Mouse (Mus musculus) erythroblast, embryonic 14.5 days (primary cell): ENCODE measurements at regions not wholly inside any gene's neighbourhood (a gene's known extent, or its start where the extent isn't known, plus 50 kb on each side); places are given as distances from the start of the nearest gene placed in this dataset.
"Not testable (repeated sequence)": the region's sequence is repeated elsewhere in the genome, so short reads cannot be mapped to it uniquely, and the experiment has no call there.

Experiments used
- H3K27me3 ChIP-seq: 2 replicates; pipeline ENCODE4 v1.6.1; 2012; ENCODE audit warnings: inconsistent platforms; ENCODE audit not compliant: control insufficient read depth
- H3K36me3 ChIP-seq: 2 replicates; pipeline ENCODE4 v1.6.1; 2012; ENCODE audit warnings: mild to moderate bottlenecking, inconsistent platforms; ENCODE audit not compliant: control insufficient read depth
- H3K4me1 ChIP-seq: 2 replicates; pipeline ENCODE4 v1.6.1; 2012; ENCODE audit warnings: inconsistent platforms; ENCODE audit not compliant: control insufficient read depth
- H3K4me3 ChIP-seq: replicated peaks from 2 replicates; pipeline ENCODE3; 2012; ENCODE audit warnings: moderate library complexity, mild to moderate bottlenecking, inconsistent platforms
- H3K9me3 ChIP-seq: 2 replicates; pipeline ENCODE4 v1.6.1; 2012; ENCODE audit warnings: low read length, inconsistent platforms, mixed read lengths; ENCODE audit not compliant: control insufficient read depth
- GATA1 ChIP-seq: IDR thresholded peaks from 2 replicates; pipeline ENCODE4 v1.6.1; 2012; ENCODE audit warnings: low read length, inconsistent platforms, mixed read lengths
- TAL1 ChIP-seq: IDR thresholded peaks from 3 replicates; pipeline ENCODE4 v1.6.1; 2012; ENCODE audit warnings: low read length, inconsistent platforms, mixed read lengths

DNA sequence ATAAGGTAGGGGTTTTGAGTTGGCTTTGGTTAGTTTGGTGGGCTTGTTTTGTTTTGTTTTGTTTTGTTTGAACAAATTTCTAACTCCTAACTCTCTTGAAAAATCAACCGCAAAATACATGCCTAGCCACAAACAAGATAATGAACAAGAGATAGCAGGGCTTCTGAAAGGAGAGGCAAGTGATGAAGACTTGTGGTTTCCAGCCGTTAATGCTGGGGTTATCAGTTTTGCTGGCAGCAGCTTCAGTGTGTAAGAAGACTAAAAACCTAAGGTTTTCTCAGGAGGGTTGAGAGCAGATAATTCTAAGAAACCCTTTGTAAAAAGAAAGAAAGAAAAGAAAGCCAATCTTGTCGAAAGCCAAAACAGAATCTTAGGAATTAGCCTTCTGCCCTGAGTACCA is 115.6 kb downstream of the Dad1 start:
- Histone ChIP-seq H3K36me3 (no peaks in the 10 kb centered on the region), H3K4me1 (peaks cover 21% of the 10 kb centered on the region), H3K4me3 (peak overlapping the region; percentile 23), H3K27me3 (no peaks in the 10 kb centered on the region), H3K9me3 (no peaks in the 10 kb centered on the region)
- no peak for TF ChIP-seq TAL1
- TF ChIP-seq GATA1 = no peak

DNA sequence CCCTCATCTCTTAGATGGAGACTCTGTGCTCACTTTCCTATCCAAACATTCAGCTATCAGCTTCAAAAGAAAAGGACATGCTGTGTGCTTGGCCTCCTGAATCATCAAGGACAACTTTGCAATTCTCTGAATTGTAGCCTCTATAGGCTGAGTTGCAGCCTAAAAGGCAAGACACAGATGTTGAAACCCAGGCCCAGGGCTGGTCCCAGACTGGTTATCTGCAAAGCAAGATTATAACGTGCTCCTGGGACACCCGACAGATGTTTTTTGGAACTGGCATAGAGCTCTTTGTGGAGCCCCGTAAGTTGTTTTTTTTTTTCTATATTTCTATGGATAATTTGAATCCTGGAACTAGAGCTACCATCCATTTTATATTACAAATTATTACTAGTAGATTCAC is 117.4 kb downstream of the Dad1 start:
- TF ChIP-seq GATA1 = no peak
- no peak for TF ChIP-seq TAL1
- H3K27me3 ChIP-seq = no peaks in the 10 kb centered on the region
- H3K4me3 ChIP-seq = no peak overlapping the region
- H3K9me3 ChIP-seq = no peaks in the 10 kb centered on the region
- no peaks in the 10 kb centered on the region for H3K36me3 ChIP-seq
- peaks cover 21% of the 10 kb centered on the region for H3K4me1 ChIP-seq

DNA sequence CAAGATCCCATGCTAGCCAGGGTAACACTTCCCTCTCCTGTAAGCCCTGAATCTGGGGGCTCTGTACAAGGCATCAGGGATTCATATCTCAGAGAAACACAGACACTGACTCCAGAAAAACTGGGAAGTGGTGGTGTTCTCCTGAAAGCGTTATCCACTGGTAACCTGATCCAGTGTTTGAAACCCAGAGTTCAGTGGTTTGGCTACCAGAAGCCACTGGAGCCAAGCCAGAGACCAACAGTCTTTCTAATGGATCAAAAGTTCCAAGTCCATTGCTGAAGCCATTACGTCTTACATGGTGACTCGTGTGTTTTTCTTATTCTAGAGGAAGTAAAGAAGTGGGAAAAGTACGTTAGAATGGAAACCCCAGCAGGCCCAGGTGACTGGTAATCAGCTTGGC is 125.6 kb downstream of the Dad1 start:
- no peaks in the 10 kb centered on the region for H3K27me3 ChIP-seq
- TF ChIP-seq GATA1 (no peak), TAL1 (no peak)

DNA sequence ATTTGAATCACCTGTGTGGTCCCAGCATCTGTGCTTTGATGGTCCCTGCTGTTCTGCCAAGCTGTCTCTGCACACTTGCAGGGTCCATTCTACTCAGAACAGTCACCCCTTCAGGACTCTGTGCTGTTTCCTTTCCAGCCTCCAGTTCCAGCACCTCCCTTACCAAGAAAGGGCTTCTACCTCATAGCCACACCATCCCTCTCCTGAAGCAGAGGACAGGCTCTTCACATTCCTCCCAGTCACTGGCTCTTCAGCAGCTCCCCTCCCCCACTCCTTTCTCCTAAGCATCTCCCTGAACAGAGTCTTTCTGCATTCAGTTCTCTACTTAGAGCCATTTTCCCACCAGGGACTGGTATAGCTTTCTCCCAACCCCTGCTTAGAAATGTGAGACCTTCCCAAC is 128.4 kb downstream of the Dad1 start:
- H3K36me3 ChIP-seq = no peaks in the 10 kb centered on the region
- peaks cover 6% of the 10 kb centered on the region for H3K4me1 ChIP-seq
- no peak for TF ChIP-seq TAL1
- TF ChIP-seq GATA1 = no peak
- no peaks in the 10 kb centered on the region for H3K27me3 ChIP-seq
- no peak overlapping the region for H3K4me3 ChIP-seq
- H3K9me3 ChIP-seq = no peaks in the 10 kb centered on the region

More for the DNA sequence above, 125.6 kb downstream of the Dad1 start:
- no peaks in the 10 kb centered on the region for H3K36me3 ChIP-seq
- no peak overlapping the region for H3K4me3 ChIP-seq
- H3K9me3 ChIP-seq = no peaks in the 10 kb centered on the region
- peaks cover 3% of the 10 kb centered on the region for H3K4me1 ChIP-seq

DNA sequence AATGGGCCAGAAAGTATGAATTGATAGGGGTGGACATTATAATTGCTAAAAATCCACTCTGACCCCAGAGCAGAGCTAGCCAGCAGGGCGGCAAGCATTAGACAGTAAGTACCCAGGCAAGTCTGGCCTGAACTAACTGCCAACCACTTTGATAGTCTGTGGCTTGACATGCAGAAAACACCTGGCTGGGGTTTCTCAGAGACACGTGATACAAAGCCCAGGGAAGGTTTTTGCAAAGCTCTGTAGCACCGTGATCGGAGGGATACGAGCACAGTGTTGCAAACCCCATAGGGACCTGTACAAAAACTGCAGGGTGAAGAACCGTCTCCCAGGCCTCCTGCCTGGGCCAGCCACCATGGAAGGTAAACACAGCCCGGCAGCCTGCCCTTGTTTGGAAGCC is 131.9 kb downstream of the Dad1 start:
- no peaks in the 10 kb centered on the region for H3K27me3 ChIP-seq
- TF ChIP-seq TAL1 (no peak), GATA1 (no peak)

DNA sequence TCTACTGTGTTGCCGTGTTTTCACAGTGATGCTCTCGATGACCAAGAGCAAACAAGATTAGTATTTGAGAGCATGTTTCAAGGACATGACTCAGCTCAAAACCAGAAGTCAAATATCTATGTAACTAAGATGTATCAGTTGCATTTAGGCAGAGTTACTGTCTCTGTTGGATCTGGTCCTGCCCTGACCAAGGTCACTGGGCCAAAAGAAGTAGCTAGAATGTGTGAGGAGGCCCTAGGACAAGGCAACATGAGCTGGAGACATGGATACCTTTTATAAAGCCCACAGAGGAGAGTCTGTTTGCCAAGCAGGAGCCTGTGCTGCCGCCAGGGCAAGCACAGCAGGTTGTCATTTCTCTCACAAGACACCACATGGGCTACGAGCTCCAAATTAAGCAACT is 132.6 kb downstream of the Dad1 start:
- Histone ChIP-seq H3K4me1 (peaks cover 2% of the 10 kb centered on the region; the same call in 1 of the 2 replicates), H3K9me3 (peaks cover 8% of the 10 kb centered on the region), H3K27me3 (no peaks in the 10 kb centered on the region), H3K4me3 (no peak overlapping the region), H3K36me3 (no peaks in the 10 kb centered on the region)
- no peak for TF ChIP-seq GATA1
- no peak for TF ChIP-seq TAL1

More for the DNA sequence above, 131.9 kb downstream of the Dad1 start:
- Histone ChIP-seq H3K36me3 (no peaks in the 10 kb centered on the region), H3K4me3 (no peak overlapping the region), H3K9me3 (peaks cover 8% of the 10 kb centered on the region), H3K4me1 (peaks cover 2% of the 10 kb centered on the region; the same call in 1 of the 2 replicates)

DNA sequence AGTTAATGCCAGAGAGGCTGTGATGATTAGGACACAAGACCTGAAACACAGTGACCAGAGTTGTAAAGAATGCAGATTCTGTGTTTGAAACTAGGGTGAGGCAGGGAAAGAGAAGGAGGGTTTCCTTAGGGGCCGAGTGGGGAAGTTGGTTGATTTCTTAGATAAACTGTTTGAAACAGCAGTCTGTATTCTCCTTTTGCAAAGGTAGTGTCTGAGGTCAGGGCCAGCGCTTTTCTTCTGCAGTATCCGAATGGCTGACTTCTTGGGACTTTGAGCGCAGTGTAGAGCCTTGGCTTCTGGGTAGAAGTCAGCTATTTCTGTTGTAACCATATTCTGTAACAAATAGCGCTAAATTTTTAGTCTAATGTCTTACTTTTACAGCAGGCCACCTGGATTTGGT is 133.7 kb downstream of the Dad1 start:
- no peak overlapping the region for H3K4me3 ChIP-seq
- TF ChIP-seq TAL1 (no peak), GATA1 (no peak)
- H3K36me3 ChIP-seq = no peaks in the 10 kb centered on the region
- peaks cover 8% of the 10 kb centered on the region for H3K9me3 ChIP-seq
- H3K4me1 ChIP-seq = peaks cover 2% of the 10 kb centered on the region; the same call in 1 of the 2 replicates
- H3K27me3 ChIP-seq = no peaks in the 10 kb centered on the region

DNA sequence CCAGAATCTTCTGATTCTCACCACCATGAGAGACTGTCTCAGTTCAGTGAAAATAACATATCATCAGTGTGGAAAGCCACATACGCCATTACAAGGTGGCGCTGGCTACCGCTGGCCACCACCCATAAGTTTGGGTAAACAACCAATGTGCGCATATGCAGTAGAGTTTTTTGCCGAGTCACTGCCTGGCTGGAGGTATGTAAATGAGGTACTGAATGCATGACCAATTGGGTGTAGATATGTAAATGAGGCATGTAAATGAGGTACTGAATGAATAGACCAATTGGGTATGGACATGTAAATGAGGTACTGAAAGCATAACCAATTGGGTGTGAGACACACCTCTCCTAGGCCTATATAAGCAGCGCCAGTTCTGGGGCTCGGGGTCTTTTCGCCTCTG is 136.3 kb downstream of the Dad1 start:
- H3K36me3 ChIP-seq, H3K4me3 ChIP-seq, H3K4me1 ChIP-seq, H3K9me3 ChIP-seq, H3K27me3 ChIP-seq: not testable (repeated sequence)

DNA sequence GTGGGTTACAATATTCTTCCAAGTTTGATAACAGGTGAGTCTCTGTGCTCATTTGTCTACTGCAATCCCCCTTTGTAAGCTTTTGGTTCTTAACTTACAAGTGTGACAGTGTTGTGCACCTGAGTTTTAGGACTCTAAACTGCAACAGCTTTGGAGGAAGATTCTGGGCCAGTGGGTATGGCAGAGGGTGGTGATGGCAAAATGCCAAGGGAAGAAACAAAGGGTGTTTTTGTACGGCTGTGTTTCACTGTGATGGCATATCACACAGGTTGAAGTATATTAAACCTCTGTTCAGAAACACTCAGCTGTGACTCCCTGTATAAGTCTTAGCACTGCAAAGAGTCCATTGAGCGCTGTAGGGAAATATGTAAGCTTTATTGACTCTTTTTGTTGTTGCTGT is 140.7 kb downstream of the Dad1 start:
- H3K9me3 ChIP-seq = peaks cover 8% of the 10 kb centered on the region
- H3K27me3 ChIP-seq = no peaks in the 10 kb centered on the region
- no peaks in the 10 kb centered on the region for H3K4me1 ChIP-seq
- no peak overlapping the region for H3K4me3 ChIP-seq
- no peaks in the 10 kb centered on the region for H3K36me3 ChIP-seq
- TF ChIP-seq TAL1 (no peak), GATA1 (no peak)

DNA sequence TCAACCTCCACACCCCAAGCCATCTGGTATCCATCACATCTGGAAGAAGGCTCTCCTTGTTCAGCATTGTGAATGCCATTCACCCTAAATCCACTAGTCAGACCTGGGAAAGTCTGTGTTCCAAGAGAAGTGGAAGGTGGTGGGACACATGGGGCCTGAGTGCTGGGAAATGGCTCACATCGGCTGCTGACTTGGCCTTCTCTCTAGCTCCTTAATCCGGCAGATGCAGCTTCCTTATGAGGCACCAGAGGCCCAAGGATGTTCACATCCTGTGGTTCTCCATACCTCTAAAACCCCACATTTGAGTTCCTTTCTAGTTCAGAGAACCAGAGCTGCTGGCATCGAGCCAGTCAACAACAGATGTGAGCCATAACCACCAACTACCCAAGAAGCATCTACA is 142.9 kb downstream of the Dad1 start:
- no peaks in the 10 kb centered on the region for H3K9me3 ChIP-seq
- no peak overlapping the region for H3K4me3 ChIP-seq
- no peaks in the 10 kb centered on the region for H3K36me3 ChIP-seq
- H3K4me1 ChIP-seq = no peaks in the 10 kb centered on the region
- TF ChIP-seq GATA1 = no peak
- TF ChIP-seq TAL1 = no peak
- H3K27me3 ChIP-seq = no peaks in the 10 kb centered on the region
